Mouse (Mus musculus) heart, adult 11 months (tissue): Measurements from ENCODE around the gene Hmcn1.

Experiments used
- DNase-seq: peaks from one replicate; pipeline ENCODE4 v3.0.0; 2022

Gene Hmcn1

GRCm38 (mm10) chr1:150775742-150776141 lies 217.5 kb downstream of the Hmcn1 start:
- no peak for DNase-seq

- no peak for DNase-seq
Measured at GRCm38 (mm10) chr1:150772958-150773357, 220.3 kb downstream of the Hmcn1 start.

GRCm38 (mm10) chr1:150770948-150771521 lies 222.2 kb downstream of the Hmcn1 start:
- no peak for DNase-seq

GRCm38 (mm10) chr1:150769836-150770235 lies 223.4 kb downstream of the Hmcn1 start:
- no peak for DNase-seq

GRCm38 (mm10) chr1:150761678-150762077 lies 231.6 kb downstream of the Hmcn1 start:
- DNase-seq: no peak

- peak; percentile 98 for DNase-seq
Measured at GRCm38 (mm10) chr1:150760801-150761331, 232.4 kb downstream of the Hmcn1 start.

GRCm38 (mm10) chr1:150759476-150760079 lies 233.7 kb downstream of the Hmcn1 start:
- DNase-seq: peak; percentile 98

- no peak for DNase-seq
Measured at GRCm38 (mm10) chr1:150753920-150754319, 239.3 kb downstream of the Hmcn1 start.

- no peak for DNase-seq
Measured at GRCm38 (mm10) chr1:150748783-150749182, 244.5 kb downstream of the Hmcn1 start.

GRCm38 (mm10) chr1:150747771-150748170 lies 245.5 kb downstream of the Hmcn1 start:
- DNase-seq: no peak

GRCm38 (mm10) chr1:150743097-150743843 lies 250.0 kb downstream of the Hmcn1 start:
- DNase-seq: no peak

- peak; percentile 92 for DNase-seq
Measured at GRCm38 (mm10) chr1:150742376-150743087, 250.7 kb downstream of the Hmcn1 start.

- DNase-seq: no peak
Measured at GRCm38 (mm10) chr1:150711438-150711837, 281.8 kb downstream of the Hmcn1 start.

GRCm38 (mm10) chr1:150706502-150706901 lies 286.7 kb downstream of the Hmcn1 start:
- no peak for DNase-seq

GRCm38 (mm10) chr1:150697749-150698148 lies 295.5 kb downstream of the Hmcn1 start:
- DNase-seq: no peak

GRCm38 (mm10) chr1:150682044-150682443 lies 311.2 kb downstream of the Hmcn1 start:
- DNase-seq: no peak

- no peak for DNase-seq
Measured at GRCm38 (mm10) chr1:150681433-150681832, 311.8 kb downstream of the Hmcn1 start.

- no peak for DNase-seq
Measured at GRCm38 (mm10) chr1:150681006-150681405, 312.2 kb downstream of the Hmcn1 start.

- no peak for DNase-seq
Measured at GRCm38 (mm10) chr1:150680345-150680744, 312.9 kb downstream of the Hmcn1 start.

- DNase-seq: no peak
Measured at GRCm38 (mm10) chr1:150645314-150645713, 347.9 kb downstream of the Hmcn1 start.

- DNase-seq: peak; percentile 48
Measured at GRCm38 (mm10) chr1:150639522-150639921, 353.7 kb downstream of the Hmcn1 start.

GRCm38 (mm10) chr1:150632506-150632905 lies 360.7 kb downstream of the Hmcn1 start:
- no peak for DNase-seq

GRCm38 (mm10) chr1:150631856-150632171 lies 361.4 kb downstream of the Hmcn1 start:
- no peak for DNase-seq
